Mouse (Mus musculus): ENCODE measurements at regions not wholly inside any gene's neighbourhood (a gene's known extent, or its start where the extent isn't known, plus 50 kb on each side); places are given as distances from the start of the nearest gene placed in this dataset.
"Not testable (repeated sequence)": the region's sequence is repeated elsewhere in the genome, so short reads cannot be mapped to it uniquely, and the experiment has no call there.

- H3K4me3 ChIP-seq (ENCODE audit: low read depth, low read length); ATAC-seq; DNase-seq; H3K36me3 ChIP-seq (ENCODE audit: insufficient read depth); H3K27me3 ChIP-seq (ENCODE audit: insufficient read depth, low read length); H3K4me2 ChIP-seq (ENCODE audit: low read depth); H3K9me3 ChIP-seq (ENCODE audit: low read length); H3K4me1 ChIP-seq (ENCODE audit: insufficient read depth); H3K27ac ChIP-seq (ENCODE audit: low read depth, low read length); H3K9ac ChIP-seq: not testable (repeated sequence)
These were observed 1000.2 kb downstream of the Kcnt2 start for GRCm38 (mm10) chr1:141246125-141246524.

DNA sequence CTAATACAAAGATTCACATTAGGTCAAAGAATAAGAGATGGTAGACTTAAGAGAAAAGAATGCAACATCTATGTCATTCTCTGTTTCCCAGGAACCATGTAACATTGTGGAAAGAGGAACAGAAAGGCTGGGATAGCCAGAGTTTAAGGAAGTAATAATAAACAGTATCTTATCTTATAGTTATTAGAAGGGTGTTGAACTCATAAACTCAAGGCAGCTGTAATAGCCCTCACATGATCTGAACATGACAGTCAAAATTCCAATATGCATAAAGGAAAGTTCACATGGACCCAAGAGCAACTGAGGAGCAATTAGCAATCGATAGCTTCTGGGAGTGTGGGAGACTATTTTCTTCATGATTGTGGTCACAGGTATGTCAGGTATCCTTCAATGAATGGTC, 1028.8 kb downstream of the Kcnt2 start:
- no peak overlapping the region for H3K9ac ChIP-seq
- H3K9me3 ChIP-seq (ENCODE audit: low read length), result no peaks in the 10 kb centered on the region
- no peak overlapping the region for H3K4me2 ChIP-seq (ENCODE audit: low read depth)
- no peaks in the 10 kb centered on the region for H3K27me3 ChIP-seq (ENCODE audit: insufficient read depth, low read length)
- no peak for ATAC-seq
- no peaks in the 10 kb centered on the region for H3K36me3 ChIP-seq (ENCODE audit: insufficient read depth)
- no peak for DNase-seq
- 91% methylated on average over 1 of the region's 1 CpGs for WGBS
- no peaks in the 10 kb centered on the region for H3K4me1 ChIP-seq (ENCODE audit: insufficient read depth)
- TF ChIP-seq CTCF (IDR thresholded peaks at IDR 0.05; ENCODE audit: low read depth), result no peak
- H3K27ac ChIP-seq (ENCODE audit: low read depth, low read length), result no peak overlapping the region
- no peak overlapping the region for H3K4me3 ChIP-seq (ENCODE audit: low read depth, low read length)

- no peak overlapping the region for H3K9ac ChIP-seq
- ATAC-seq (no peak), DNase-seq (no peak)
- H3K27me3 ChIP-seq (ENCODE audit: insufficient read depth, low read length), result no peaks in the 10 kb centered on the region
- no peak overlapping the region for H3K27ac ChIP-seq (ENCODE audit: low read depth, low read length)
- no peaks in the 10 kb centered on the region for H3K4me1 ChIP-seq (ENCODE audit: insufficient read depth)
- no peak overlapping the region for H3K4me3 ChIP-seq (ENCODE audit: low read depth, low read length)
- no peak for TF ChIP-seq CTCF (IDR thresholded peaks at IDR 0.05; ENCODE audit: low read depth)
- H3K36me3 ChIP-seq (ENCODE audit: insufficient read depth), result no peaks in the 10 kb centered on the region
- no peak overlapping the region for H3K4me2 ChIP-seq (ENCODE audit: low read depth)
- no peaks in the 10 kb centered on the region for H3K9me3 ChIP-seq (ENCODE audit: low read length)
These were observed 1035.6 kb downstream of the Kcnt2 start for GRCm38 (mm10) chr1:141281513-141281912.

DNA sequence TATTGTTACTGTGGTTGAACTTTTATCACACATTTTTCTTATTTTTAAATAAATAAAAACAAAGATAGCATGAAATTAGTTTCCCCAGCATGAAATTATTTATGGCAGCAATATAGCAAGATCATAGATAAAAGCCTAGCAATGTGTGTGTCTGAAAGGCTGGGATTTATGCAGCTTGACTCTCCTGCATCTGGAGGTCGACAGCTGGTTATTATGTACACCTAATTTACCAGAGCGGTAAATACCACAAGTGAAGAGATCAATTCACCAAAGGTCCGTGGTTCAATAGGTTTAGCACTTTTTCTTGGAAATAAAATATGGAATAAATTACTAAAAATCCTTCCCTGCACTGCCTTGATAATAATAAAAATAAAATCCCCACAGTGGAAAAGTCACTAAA, 1077.0 kb downstream of the Kcnt2 start:
- ATAC-seq, result no peak

DNA sequence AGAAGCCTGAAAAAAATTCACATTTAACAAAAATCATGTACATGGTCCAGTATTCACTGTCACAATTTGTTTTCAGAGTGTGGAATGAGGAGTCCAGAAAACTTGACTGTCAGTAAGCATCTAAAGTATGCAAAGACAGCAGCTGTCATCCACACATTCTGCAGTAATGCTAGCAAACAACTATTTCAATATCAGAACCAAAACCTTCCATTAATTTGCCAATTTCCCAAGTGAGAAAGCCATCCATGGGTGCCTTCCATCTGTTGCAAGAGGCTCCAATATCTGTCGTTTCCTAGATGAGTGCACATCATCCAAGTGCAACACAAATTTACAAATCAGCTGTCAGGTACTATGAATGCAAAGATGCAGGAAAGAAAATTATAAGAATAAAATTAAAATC, 1092.1 kb downstream of the Kcnt2 start:
- DNase-seq, result peak; percentile 37
- Histone ChIP-seq H3K4me1 (ENCODE audit: insufficient read depth) (no peaks in the 10 kb centered on the region), H3K27ac (ENCODE audit: low read depth, low read length) (no peak overlapping the region), H3K36me3 (ENCODE audit: insufficient read depth) (no peaks in the 10 kb centered on the region), H3K4me3 (ENCODE audit: low read depth, low read length) (no peak overlapping the region), H3K9ac (no peak overlapping the region), H3K4me2 (ENCODE audit: low read depth) (no peak overlapping the region), H3K27me3 (ENCODE audit: insufficient read depth, low read length) (no peaks in the 10 kb centered on the region), H3K9me3 (ENCODE audit: low read length) (0 out of 2 replicates have a peak, but pooled peaks cover under 1% of the 10 kb centered on the region)
- TF ChIP-seq CTCF (IDR thresholded peaks at IDR 0.05; ENCODE audit: low read depth), result no peak
- 58% methylated on average over 1 of the region's 1 CpGs for WGBS
- peak; percentile 32; the same call in 1 of the 2 replicates for ATAC-seq

More for the DNA sequence above, 1077.0 kb downstream of the Kcnt2 start:
- WGBS, result 47% methylated on average over 3 of the region's 3 CpGs
- H3K9me3 ChIP-seq (ENCODE audit: low read length), result no peaks in the 10 kb centered on the region
- no peaks in the 10 kb centered on the region for H3K36me3 ChIP-seq (ENCODE audit: insufficient read depth)
- no peak for DNase-seq
- no peaks in the 10 kb centered on the region for H3K27me3 ChIP-seq (ENCODE audit: insufficient read depth, low read length)
- H3K27ac ChIP-seq (ENCODE audit: low read depth, low read length), result no peak overlapping the region
- no peak for TF ChIP-seq CTCF (IDR thresholded peaks at IDR 0.05; ENCODE audit: low read depth)
- no peaks in the 10 kb centered on the region for H3K4me1 ChIP-seq (ENCODE audit: insufficient read depth)
- H3K9ac ChIP-seq, result no peak overlapping the region
- no peak overlapping the region for H3K4me3 ChIP-seq (ENCODE audit: low read depth, low read length)
- H3K4me2 ChIP-seq (ENCODE audit: low read depth), result no peak overlapping the region

- Histone ChIP-seq H3K4me1 (ENCODE audit: insufficient read depth) (no peaks in the 10 kb centered on the region), H3K36me3 (ENCODE audit: insufficient read depth) (no peaks in the 10 kb centered on the region), H3K27me3 (ENCODE audit: insufficient read depth, low read length) (no peaks in the 10 kb centered on the region), H3K27ac (ENCODE audit: low read depth, low read length) (no peak overlapping the region), H3K4me3 (ENCODE audit: low read depth, low read length) (no peak overlapping the region), H3K9ac (no peak overlapping the region), H3K9me3 (ENCODE audit: low read length) (no peaks in the 10 kb centered on the region), H3K4me2 (ENCODE audit: low read depth) (no peak overlapping the region)
- DNase-seq (no peak), ATAC-seq (no peak)
- 61% methylated on average over 1 of the region's 1 CpGs for WGBS
- no peak for TF ChIP-seq CTCF (IDR thresholded peaks at IDR 0.05; ENCODE audit: low read depth)
These were observed 1123.5 kb downstream of the Kcnt2 start for GRCm38 (mm10) chr1:141369447-141369846.

GRCm38 (mm10) chr1:141375966-141376365, 1130.0 kb downstream of the Kcnt2 start:
- Histone ChIP-seq H3K9me3 (ENCODE audit: low read length) (no peaks in the 10 kb centered on the region), H3K36me3 (ENCODE audit: insufficient read depth) (no peaks in the 10 kb centered on the region), H3K9ac (no peak overlapping the region), H3K4me2 (ENCODE audit: low read depth) (no peak overlapping the region), H3K4me1 (ENCODE audit: insufficient read depth) (no peaks in the 10 kb centered on the region), H3K27me3 (ENCODE audit: insufficient read depth, low read length) (no peaks in the 10 kb centered on the region), H3K4me3 (ENCODE audit: low read depth, low read length) (no peak overlapping the region), H3K27ac (ENCODE audit: low read depth, low read length) (no peak overlapping the region)
- DNase-seq (no peak), ATAC-seq (no peak)
- no peak for TF ChIP-seq CTCF (IDR thresholded peaks at IDR 0.05; ENCODE audit: low read depth)
- 93% methylated on average over 3 of the region's 3 CpGs for WGBS

DNA sequence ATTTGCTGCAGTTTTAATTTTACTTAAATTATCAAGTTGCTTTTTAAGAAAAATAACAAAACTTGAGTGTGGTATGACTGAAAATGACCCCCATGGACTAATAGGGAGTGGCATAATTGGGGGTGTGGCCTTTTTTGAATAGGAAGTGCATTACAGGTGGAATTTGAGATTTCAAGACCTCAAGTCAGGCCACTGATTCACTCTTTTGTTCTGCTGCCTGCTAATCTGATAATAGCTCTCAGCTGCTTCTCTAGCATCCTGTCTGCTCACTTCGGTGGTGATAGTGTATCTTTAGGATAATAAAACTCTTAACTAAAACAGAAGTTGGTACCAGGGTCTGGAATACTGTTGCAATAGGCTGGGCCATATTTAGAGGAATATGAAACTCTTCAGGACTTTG, 1155.4 kb downstream of the Kcnt2 start:
- TF ChIP-seq CTCF (IDR thresholded peaks at IDR 0.05; ENCODE audit: low read depth), result no peak
- H3K9ac ChIP-seq, result no peak overlapping the region
- no peak for ATAC-seq
- H3K27ac ChIP-seq (ENCODE audit: low read depth, low read length), result no peak overlapping the region
- H3K36me3 ChIP-seq (ENCODE audit: insufficient read depth), result no peaks in the 10 kb centered on the region
- H3K4me2 ChIP-seq (ENCODE audit: low read depth), result no peak overlapping the region
- no peaks in the 10 kb centered on the region for H3K9me3 ChIP-seq (ENCODE audit: low read length)
- DNase-seq, result no peak
- H3K4me1 ChIP-seq (ENCODE audit: insufficient read depth), result no peaks in the 10 kb centered on the region
- WGBS, result 36% methylated on average over 1 of the region's 1 CpGs
- no peaks in the 10 kb centered on the region for H3K27me3 ChIP-seq (ENCODE audit: insufficient read depth, low read length)
- H3K4me3 ChIP-seq (ENCODE audit: low read depth, low read length), result no peak overlapping the region
